Mouse (Mus musculus): ENCODE data around the gene Glt28d2.

GRCm38 (mm10) chr3:85928140-85928611 lies 40.9 kb upstream of the Glt28d2 start:
- TF ChIP-seq TBP (conservative IDR thresholded peaks at IDR 0.05; ENCODE audit: low read depth, low read length) (no peak), E2F4 (IDR thresholded peaks at IDR 0.05; ENCODE audit: insufficient replicate concordance, low read depth, low read length) (no peak), TCF12 (IDR thresholded peaks at IDR 0.05; ENCODE audit: low read depth, low read length) (no peak), POLR2A (IDR thresholded peaks at IDR 0.05; ENCODE audit: low read depth, low read length) (no peak), ZNF384 (IDR thresholded peaks at IDR 0.05; ENCODE audit: low read depth, low read length) (no peak), USF2 (conservative IDR thresholded peaks at IDR 0.05; ENCODE audit: low read depth, low read length) (no peak), RCOR1 (conservative IDR thresholded peaks at IDR 0.05; ENCODE audit: low read depth, low read length) (no peak), ELF1 (IDR thresholded peaks at IDR 0.05; ENCODE audit: low read depth, low read length) (no peak), CTCF (conservative IDR thresholded peaks at IDR 0.05 in 1 of 2, IDR thresholded peaks at IDR 0.05 in 1 of 2; ENCODE audit: low read depth in 2 of 2, low read length in 2 of 2) (no peak), ZKSCAN1 (IDR thresholded peaks at IDR 0.05; ENCODE audit: borderline replicate concordance, low read depth, low read length) (no peak), EP300 (IDR thresholded peaks at IDR 0.05; ENCODE audit: low read length) (no peak), NELFE (IDR thresholded peaks at IDR 0.05; ENCODE audit: low read depth, low read length) (no peak), MXI1 (IDR thresholded peaks at IDR 0.05; ENCODE audit: low read depth, low read length) (no peak)
